Mouse (Mus musculus) thymus, adult 2 months (tissue): ENCODE results near the gene Tex13c2.

Experiments used
- CTCF ChIP-seq: fragments of 200-500 bp; IDR thresholded peaks from 2 replicates; pipeline ENCODE4 v1.5.1; 2012; ENCODE audit warnings: mild to moderate bottlenecking, control low read depth, low read length, moderate library complexity, borderline replicate concordance; ENCODE audit not compliant: control insufficient read depth, poor library complexity, insufficient read depth; ENCODE audit errors: extremely low read depth
- POLR2A ChIP-seq: fragments of 200-500 bp; IDR thresholded peaks from 2 replicates; pipeline ENCODE4 v1.6.1; 2012; ENCODE audit warnings: mild to moderate bottlenecking, low read length, control low read depth, moderate library complexity; ENCODE audit not compliant: control insufficient read depth, poor library complexity, insufficient read depth; ENCODE audit errors: extremely low read depth

GRCm38 (mm10) chrX:42540030-42540755 lies 50.7 kb downstream of the Tex13c2 start:
- TF ChIP-seq CTCF (no peak), POLR2A (no peak)
